Mouse (Mus musculus): ENCODE results near the gene Lamtor2.

- TF ChIP-seq CTCF (IDR thresholded peaks at IDR 0.05; ENCODE audit: control insufficient read depth, insufficient read depth, low read length) (peak; percentile 17; the same call in 1 of the 2 replicates), POLR2A (IDR thresholded peaks at IDR 0.05; ENCODE audit: borderline replicate concordance, control insufficient read depth, low read depth, low read length) (no peak)
Observed at GRCm38 (mm10) chr3:88509692-88510420, 43.0 kb downstream of the Lamtor2 start, which contains the start of gene Lmna.
